Mouse (Mus musculus) c-Kit-positive CD71-positive TER-119-positive erythroid progenitor cells, embryonic 14.5 days (primary cell): ENCODE results near the gene Scaf1.
"Not testable (repeated sequence)": the region's sequence is repeated elsewhere in the genome, so short reads cannot be mapped to it uniquely, and the experiment has no call there.

Experiments used
- DNase-seq: peaks from one replicate; pipeline ENCODE4 v3.0.0-alpha.2; 2013; ENCODE audit warnings: low spot score

The Scaf1 gene

GRCm38 (mm10) chr7:45045741-45046140, 29.6 kb upstream of the Scaf1 start:
- no peak for DNase-seq

DNA sequence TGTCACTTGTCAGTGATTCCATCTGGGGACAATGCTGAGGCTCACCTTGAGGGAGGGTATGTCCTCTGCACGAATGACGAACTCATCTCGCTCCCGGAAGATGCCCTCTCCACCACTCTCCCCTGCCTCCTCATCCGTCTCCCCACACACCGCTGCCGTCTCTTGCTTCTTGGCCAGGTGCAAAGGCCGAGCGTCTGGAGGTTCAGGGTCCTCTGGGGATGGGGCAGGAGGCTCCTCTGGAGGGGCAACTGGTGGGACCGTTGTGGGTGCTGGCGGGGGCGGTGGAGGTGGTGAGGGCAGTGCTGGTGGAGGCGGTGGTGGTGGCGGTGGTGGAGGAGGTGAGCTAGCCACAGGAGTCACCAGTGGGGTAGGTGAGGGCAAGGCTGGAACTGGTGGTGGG, 27.1 kb upstream of the Scaf1 start:
- no peak for DNase-seq

DNA sequence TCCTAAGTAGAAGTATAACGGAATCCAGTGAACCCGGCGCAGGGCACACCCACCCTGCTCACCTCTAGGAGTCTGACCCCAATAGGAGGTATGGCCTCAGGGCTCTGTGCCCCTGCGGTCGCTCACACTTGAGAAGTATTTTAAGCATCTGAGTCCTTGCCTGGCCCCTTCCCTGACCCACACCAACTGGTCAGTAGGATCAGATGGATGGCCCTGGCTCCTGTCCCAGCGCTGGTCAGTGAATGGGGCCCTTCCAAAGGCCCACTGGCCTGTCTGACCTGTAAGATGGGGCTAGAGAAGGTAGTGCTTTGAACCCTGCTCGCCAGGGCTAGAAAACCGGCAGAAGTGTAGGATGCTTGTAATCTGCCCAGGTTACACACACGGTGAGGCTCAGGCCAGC, 24.7 kb upstream of the Scaf1 start:
- no peak for DNase-seq

DNA sequence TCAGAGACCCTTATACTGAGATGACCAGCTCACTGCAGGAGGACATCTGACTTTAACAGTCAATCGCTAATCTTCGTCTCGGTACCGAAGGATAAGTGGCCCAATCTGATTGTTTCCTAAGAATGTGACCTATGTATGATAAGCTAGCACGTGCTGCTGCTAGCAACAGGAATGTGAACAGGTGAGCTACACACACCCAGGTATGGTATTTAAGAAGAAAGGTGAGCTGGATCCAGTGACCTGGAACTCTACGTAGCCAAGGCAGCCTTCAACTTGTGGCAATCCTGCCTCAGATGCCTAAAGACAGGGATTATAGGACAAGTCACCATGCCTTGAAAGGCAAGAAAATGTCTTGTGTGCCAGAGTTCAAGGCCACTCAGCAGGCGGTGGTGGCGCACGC, 22.2 kb upstream of the Scaf1 start:
- no peak for DNase-seq

- peak; percentile 64 for DNase-seq
Observed at GRCm38 (mm10) chr7:45037720-45038361, 21.7 kb upstream of the Scaf1 start.

DNA sequence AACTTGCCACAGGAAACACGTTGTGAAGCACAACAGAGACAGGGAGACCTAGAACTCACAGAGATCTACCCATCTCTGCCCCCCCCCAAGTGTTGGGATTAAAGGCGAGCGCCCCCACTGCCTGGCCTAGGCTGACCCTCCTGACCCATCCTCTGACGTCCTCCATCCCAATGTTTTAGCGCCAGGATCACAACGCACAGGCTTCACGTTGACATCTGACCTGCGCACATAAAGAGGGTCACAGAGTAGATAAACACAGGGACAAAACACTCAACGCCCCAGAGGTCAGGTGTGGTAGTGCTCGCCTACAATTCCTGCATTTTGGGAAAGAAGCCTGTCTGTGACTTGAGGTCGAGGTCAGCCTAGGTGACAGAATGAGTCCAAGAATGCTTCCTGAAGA, 20.5 kb upstream of the Scaf1 start:
- DNase-seq: no peak

DNA sequence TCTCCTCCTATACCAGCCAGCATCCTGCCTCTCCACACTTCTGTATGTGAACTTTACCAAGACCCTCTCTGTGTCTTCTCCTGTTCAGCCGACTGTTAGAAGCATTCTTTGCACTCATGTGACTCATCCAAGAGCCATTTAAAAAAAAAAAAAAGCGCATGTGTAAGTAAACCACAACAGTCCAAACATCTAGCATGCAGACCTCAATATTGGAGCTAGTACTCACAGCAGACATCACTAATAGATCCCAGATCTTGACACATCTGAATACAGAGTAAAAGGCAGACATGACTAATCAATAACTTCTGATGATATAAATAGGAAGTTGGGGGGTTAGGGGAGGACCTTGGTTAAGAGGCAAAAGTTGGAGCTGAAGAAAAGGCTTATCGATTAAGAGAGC, 19.5 kb upstream of the Scaf1 start:
- no peak for DNase-seq

DNA sequence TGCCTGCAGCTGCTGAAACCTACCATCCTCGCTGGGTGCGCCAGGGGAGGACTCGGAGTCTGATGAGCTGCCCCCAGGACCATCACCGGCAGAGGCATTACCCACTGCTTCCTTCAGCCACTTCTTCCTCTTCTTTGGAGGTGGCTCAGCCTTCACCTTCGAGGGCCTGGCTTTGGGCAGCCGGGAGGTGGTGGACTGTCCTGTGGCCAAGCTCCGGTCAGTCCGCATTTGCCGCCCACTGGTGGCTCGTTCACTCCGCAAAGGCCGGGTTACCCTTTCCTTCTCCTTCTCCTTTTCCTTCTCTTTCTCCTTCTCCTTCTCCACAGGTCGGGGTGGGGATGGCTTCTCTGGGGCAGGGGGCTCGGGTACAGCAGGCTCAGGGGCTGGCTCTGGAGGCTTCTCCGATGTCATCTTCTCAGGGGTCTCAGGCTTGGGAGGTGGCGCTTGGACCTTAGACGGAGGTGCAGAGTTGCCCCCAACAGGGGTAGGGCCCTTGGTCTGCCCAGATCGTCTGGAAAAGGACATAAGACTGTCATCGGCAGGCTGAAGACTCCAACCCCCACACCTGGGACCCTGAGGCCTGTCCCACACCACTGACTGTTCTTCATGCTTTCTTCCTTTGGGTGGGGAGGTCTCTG, 17.7 kb upstream of the Scaf1 start:
- DNase-seq: no peak

GRCm38 (mm10) chr7:45030857-45031256, 14.7 kb upstream of the Scaf1 start:
- no peak for DNase-seq

DNA sequence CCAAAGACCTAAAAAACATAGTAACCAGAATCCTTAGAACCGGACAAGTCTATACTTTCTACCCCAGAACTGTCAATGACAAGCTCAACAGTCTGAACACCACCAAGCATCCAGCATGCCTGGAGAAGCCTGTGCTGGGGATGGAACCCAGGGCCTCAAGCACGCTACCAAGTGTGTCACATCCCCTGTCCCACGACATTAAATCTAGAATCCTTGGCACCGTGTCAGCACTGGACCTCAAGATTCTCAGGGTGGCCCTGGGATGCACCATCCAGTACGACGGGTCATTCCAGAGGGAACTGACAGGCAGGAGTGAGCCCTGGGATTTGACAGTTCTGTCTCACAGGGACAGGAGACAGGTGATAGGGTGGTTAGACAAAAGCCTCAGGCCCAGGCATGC, 13.8 kb upstream of the Scaf1 start:
- no peak for DNase-seq

- DNase-seq: no peak
Observed at GRCm38 (mm10) chr7:45028351-45028750, 12.2 kb upstream of the Scaf1 start.

DNA sequence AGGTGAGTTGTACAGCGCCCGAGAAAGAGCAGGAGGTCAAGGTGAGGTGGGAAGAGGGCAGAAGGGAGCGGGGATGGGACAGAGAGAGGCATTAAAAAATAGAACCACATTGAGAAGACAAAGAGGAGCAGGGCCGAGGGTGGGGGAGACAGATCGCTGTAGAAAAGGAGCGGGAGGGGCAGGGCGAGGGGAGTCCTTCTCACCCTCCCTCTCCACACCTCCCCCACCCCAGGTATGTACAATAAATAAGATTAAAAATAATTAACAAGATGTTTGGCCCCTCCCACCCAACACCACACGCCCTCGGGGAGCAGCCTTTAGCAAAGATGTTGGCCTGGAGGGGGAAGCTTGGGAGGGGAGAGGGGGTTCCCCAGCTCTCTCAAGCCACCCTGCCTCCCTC, 11.6 kb upstream of the Scaf1 start:
- DNase-seq: no peak

DNA sequence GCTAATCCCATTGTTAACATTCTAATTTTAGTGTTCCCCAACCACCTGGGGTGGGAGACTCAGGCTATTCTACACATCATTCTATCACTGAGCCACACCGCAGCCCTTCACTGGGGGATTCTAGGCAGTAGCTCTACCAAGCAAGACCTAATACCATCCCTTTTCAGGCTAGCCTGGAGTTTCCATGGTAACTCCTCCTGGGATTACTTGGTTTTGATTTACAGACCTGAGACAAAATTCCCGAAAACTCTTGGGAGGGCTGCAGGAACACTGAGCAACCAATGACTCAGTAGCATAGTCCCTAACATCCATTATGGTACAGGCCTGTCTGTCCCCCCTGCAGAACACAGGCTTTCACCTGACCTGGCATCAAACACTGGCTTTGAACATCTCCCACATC, 10.1 kb upstream of the Scaf1 start:
- no peak for DNase-seq

- DNase-seq: no peak
Observed at GRCm38 (mm10) chr7:45025601-45026220, 9.5 kb upstream of the Scaf1 start.

- DNase-seq: no peak
Observed at GRCm38 (mm10) chr7:45024281-45025248, 8.4 kb upstream of the Scaf1 start.

DNA sequence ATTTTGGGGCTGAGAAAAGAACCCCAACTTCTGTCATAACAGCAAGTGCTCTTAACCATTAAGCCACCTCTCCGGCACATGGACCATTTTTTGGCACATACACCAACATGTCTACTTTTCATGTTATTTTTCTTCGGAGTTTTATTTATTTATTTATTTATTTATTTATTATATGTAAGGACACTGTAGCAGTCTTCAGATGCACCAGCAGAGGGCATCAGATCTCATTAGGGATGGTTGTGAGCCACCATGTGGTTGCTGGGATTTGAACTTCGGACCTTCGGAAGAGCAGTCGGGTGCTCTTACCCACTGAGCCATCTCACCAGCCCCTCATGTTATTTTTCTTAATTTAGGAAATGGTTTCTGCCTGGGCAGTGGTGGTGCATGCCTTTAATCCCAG, 7.5 kb upstream of the Scaf1 start:
- DNase-seq: not testable (repeated sequence)

DNA sequence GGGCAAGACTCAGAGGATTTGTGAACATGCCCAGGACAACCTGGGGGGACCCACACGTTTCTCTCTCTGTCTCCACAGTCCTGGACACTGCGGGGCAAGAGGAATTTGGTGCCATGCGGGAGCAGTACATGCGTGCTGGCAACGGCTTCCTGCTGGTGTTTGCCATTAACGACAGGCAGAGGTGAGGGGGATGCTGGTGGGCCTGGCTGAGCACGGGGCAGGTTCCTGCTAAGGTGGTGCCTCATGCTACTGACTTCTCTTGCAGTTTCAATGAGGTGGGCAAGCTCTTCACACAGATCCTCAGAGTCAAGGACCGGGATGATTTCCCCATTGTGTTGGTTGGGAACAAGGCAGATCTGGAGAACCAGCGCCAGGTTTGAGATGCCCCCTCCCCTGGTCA, 4.1 kb upstream of the Scaf1 start:
- no peak for DNase-seq

DNA sequence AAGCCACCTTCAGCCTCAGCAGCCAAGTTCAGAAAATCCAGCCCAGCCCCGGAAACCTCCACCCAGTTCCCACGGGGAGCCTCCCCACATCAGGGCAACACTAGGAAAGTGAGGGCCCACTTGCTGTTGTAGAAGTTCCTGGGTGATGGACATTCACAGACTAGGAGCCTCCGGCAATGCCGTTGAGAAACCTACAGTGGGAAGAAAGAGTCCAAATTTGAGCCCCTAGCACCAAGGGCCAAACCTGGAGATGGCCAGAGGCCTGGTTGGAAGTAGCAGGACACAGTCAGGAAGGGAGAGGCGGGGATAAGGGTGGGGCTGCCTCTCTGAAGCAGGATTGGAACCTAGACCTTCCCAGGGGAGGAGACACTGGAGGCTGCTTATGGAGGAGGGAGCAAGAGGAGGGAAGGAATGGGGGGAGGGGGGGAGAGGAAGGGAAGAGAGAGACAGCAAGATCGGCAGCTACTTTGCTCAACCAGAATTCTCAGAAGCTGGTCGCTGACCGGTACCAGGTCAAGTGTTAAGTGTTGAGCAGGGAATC, 2.9 kb upstream of the Scaf1 start:
- no peak for DNase-seq

DNA sequence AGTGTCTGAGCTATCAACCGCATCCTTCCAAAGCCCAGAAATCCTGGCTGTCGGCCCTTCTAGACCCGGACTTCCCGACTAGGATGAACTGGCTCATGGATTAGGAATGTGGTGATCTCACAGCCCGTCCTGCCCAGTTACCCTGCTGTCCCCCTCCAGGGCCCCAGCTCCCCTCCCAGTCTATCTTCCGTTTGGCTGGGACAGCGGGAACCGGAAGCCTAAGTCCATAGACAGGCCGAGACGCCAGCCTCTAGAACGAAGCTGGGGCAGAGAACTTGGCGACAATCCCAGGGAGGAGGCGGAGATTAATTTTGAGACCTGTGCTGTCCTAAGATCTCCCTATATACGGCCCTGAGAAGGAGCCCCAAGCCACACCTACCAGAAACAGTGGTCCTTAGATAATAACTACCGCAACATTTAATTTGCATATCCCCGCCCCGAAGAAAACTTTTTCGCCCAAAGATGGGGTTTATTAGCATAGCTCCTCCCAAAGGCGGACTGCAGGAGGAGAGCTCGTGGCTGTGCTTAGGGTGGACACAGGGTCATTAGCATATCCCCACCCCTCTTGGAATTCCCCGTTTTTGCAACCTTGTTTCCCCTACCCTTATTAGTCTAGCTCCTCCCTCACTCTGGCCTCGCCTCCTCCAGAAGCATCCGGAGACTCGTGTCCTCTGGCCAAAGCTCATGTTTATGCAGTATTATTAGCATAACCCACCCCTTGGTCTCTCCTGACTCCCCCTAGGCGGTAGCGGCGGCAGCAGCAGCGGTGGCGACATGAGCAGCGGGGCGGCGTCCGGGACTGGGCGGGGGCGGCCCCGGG, 1.3 kb upstream of the Scaf1 start, which contains the start of gene Rras:
Rras (plus strand) TSS at position 720 of the 820 bp plus-strand sequence.
- DNase-seq: peak; percentile 98

- peak; percentile 39 for DNase-seq
Observed at GRCm38 (mm10) chr7:45016761-45017160, 598 bp upstream of the Scaf1 start.

GRCm38 (mm10) chr7:45015344-45015956, 713 bp downstream of the Scaf1 start:
- peak; percentile 65 for DNase-seq
